Mouse (Mus musculus) spleen, adult 2 months (tissue): ENCODE data around the gene 2700081O15Rik. TPM values are rescaled to one million over a fixed set of nuclear protein-coding genes. Genes with fewer than 3 reads are reported as not detected.
"Not testable (repeated sequence)": the region's sequence is repeated elsewhere in the genome, so short reads cannot be mapped to it uniquely, and the experiment has no call there.

ENCODE experiments used
- DNase-seq, 2 experiments: peaks; one replicate each; pipeline versions ENCODE4 v3.0.0 to v3.0.0-alpha.2; 2012 to 2021; ENCODE audit warnings: low spot score in 2 of 2, low read depth in 1 of 2
- H3K27ac ChIP-seq: fragments of 200-500 bp; 2 replicates; pipeline ENCODE4 v1.5.1; 2012; ENCODE audit warnings: low read length, inconsistent platforms; ENCODE audit not compliant: insufficient read depth
- H3K27me3 ChIP-seq: fragments of 200-500 bp; 2 replicates; pipeline ENCODE4 v1.6.1; 2012; ENCODE audit warnings: mild to moderate bottlenecking, moderate library complexity, low read length, inconsistent platforms; ENCODE audit not compliant: control insufficient read depth, insufficient read depth
- H3K36me3 ChIP-seq: fragments of 200-500 bp; 2 replicates; pipeline ENCODE4 v1.6.1; 2012; ENCODE audit warnings: mild to moderate bottlenecking, low read length, inconsistent platforms; ENCODE audit not compliant: control insufficient read depth, insufficient read depth
- H3K4me1 ChIP-seq: fragments of 200-500 bp; 2 replicates; pipeline ENCODE4 v1.6.1; 2011; ENCODE audit warnings: inconsistent platforms; ENCODE audit not compliant: control insufficient read depth, insufficient read depth, insufficient read length
- H3K4me3 ChIP-seq: fragments of 200-500 bp; 2 replicates; pipeline ENCODE4 v1.5.1; 2011; ENCODE audit warnings: mild to moderate bottlenecking, inconsistent platforms; ENCODE audit not compliant: insufficient read depth, insufficient read length; ENCODE audit errors: extremely low read depth
- CTCF ChIP-seq: fragments of 200-500 bp; IDR thresholded peaks from 2 replicates; pipeline ENCODE4 v1.5.1; 2011; ENCODE audit warnings: mild to moderate bottlenecking, inconsistent platforms; ENCODE audit not compliant: insufficient read depth, insufficient read length, insufficient replicate concordance; ENCODE audit errors: extremely low read depth
- POLR2A ChIP-seq: fragments of 200-500 bp; IDR thresholded peaks from 2 replicates; pipeline ENCODE4 v1.6.1; 2011; ENCODE audit warnings: low read depth, low read length, inconsistent platforms
- WGBS: fragments of 180-500 bp; shearing (Covaris S2); methylation state at CpG from one replicate; pipeline ENCODE4 v1.1.7; 2018; 5-methylcytosine and 5-hydroxymethylcytosine counted together
- polyA plus RNA-seq: library from polyadenylated mRNA; depleted of rRNA; stranded (reverse); fragments of >200 nt; gene quantifications from 2 replicates; pipeline ENCODE4 v1.2.3, GENCODE M21; 2012

Gene 2700081O15Rik
- polyA plus RNA-seq, 1 experiment = 10.1 TPM

- TF ChIP-seq POLR2A (no peak), CTCF (no peak)
- H3K27ac ChIP-seq = peak within 1 kb of the TSS; percentile 31
- peak within 1 kb of the TSS; percentile 77 for H3K4me3 ChIP-seq
- no peaks in the 10 kb centered on the region for H3K27me3 ChIP-seq
- H3K36me3 ChIP-seq = no peaks in the 10 kb centered on the region
- DNase-seq = peak; percentile 70 to 97
- no peaks in the 10 kb centered on the region for H3K4me1 ChIP-seq
- 2% methylated on average over 45 of the region's 52 CpGs for WGBS
Measured at GRCm38 (mm10) chr19:7382903-7383865, 34.2 kb upstream of the 2700081O15Rik start, which contains the start of gene Spindoc. Spindoc (minus strand) TSS chr19:7382994.

- WGBS = 67% methylated on average over 2 of the region's 2 CpGs
- no peaks in the 10 kb centered on the region for H3K27me3 ChIP-seq
- no peak for DNase-seq
- no peak for TF ChIP-seq POLR2A
- H3K36me3 ChIP-seq = no peaks in the 10 kb centered on the region
- no peaks in the 10 kb centered on the region; the same call in 1 of the 2 replicates for H3K4me1 ChIP-seq
- H3K27ac ChIP-seq = no peak overlapping the region
- H3K4me3 ChIP-seq = no peak overlapping the region
Measured at GRCm38 (mm10) chr19:7386042-7386441, 31.4 kb upstream of the 2700081O15Rik start.

- no peak overlapping the region for H3K4me3 ChIP-seq
- no peaks in the 10 kb centered on the region; the same call in 1 of the 2 replicates for H3K4me1 ChIP-seq
- H3K36me3 ChIP-seq = no peaks in the 10 kb centered on the region
- no peak for DNase-seq
- H3K27ac ChIP-seq = no peak overlapping the region
- WGBS = 80% methylated on average over 6 of the region's 6 CpGs
- TF ChIP-seq POLR2A (no peak), CTCF (no peak)
- no peaks in the 10 kb centered on the region for H3K27me3 ChIP-seq
Measured at GRCm38 (mm10) chr19:7388488-7388887, 28.9 kb upstream of the 2700081O15Rik start.

- H3K27ac ChIP-seq, H3K27me3 ChIP-seq, DNase-seq, H3K36me3 ChIP-seq, H3K4me3 ChIP-seq, H3K4me1 ChIP-seq: not testable (repeated sequence)
- WGBS = 77% methylated on average over 10 of the region's 10 CpGs
Measured at GRCm38 (mm10) chr19:7396867-7397826, 20.3 kb upstream of the 2700081O15Rik start.

GRCm38 (mm10) chr19:7398898-7399297 lies 18.5 kb upstream of the 2700081O15Rik start:
- not testable (repeated sequence) for H3K27ac ChIP-seq, H3K4me1 ChIP-seq, H3K36me3 ChIP-seq, DNase-seq, H3K27me3 ChIP-seq, H3K4me3 ChIP-seq
- WGBS = 49% methylated on average over 24 of the region's 24 CpGs

- Histone ChIP-seq H3K4me3 (no peak overlapping the region), H3K27me3 (no peaks in the 10 kb centered on the region), H3K36me3 (no peaks in the 10 kb centered on the region), H3K27ac (no peak overlapping the region), H3K4me1 (no peaks in the 10 kb centered on the region)
- no peak for TF ChIP-seq CTCF
- no peak for TF ChIP-seq POLR2A
- no peak for DNase-seq
- WGBS = 65% methylated on average over 11 of the region's 11 CpGs
Measured at GRCm38 (mm10) chr19:7400635-7401034, 16.8 kb upstream of the 2700081O15Rik start.
